Mouse (Mus musculus): ENCODE results near the gene Cdk19. TPM values are rescaled to one million over a fixed set of nuclear protein-coding genes. Genes with fewer than 3 reads are reported as not detected.
A peak's percentile ranks its signal among the peaks of the same experiment; 100 is the strongest.

The Cdk19 gene
- total and polyA plus RNA-seq, 3 experiments, result 2.8 to 8.2 TPM; not detected in 1

DNA sequence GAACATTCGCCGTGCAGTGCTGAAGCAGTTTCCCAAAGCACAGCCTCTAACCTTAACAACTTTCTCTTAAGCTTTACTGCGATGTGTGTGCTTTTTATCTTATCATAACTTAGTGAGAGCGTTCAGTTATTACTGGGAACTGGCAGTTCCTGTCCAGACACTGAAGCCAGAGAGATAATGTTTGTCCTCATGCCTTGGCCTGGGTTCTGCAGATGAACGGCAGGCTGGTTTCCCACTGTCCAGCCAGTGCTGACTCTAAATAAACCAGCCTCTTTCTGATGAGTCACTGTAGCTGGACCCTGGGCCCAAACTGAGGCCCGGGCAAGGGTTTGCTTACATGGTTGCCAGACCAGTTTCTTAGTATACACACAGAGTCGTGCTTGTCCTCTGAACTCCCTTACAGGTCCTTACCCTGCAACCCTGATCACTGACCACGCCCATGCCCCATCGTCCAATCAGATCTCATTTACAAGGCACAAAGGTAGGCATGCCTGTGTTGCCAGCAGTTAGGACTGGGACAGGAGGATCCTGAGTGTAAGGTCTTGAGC is 11.3 kb upstream of the Cdk19 start:
- peak; percentile 90 for DNase-seq (ENCODE audit: low read depth, low spot score)
- peak overlapping the region; percentile 89 for H3K27ac ChIP-seq (ENCODE audit: control insufficient read depth, low read depth, low read length)
- H3K4me1 ChIP-seq (ENCODE audit: control insufficient read depth in 1 of 2, insufficient read depth in 2 of 2, low read length in 2 of 2), result peaks cover 9 to 14% of the 10 kb centered on the region in 2 experiments
- H3K36me3 ChIP-seq (ENCODE audit: control insufficient read depth in 1 of 2, insufficient read depth in 2 of 2, low read length in 2 of 2), result peaks cover 0 to 11% of the 10 kb centered on the region in 2 experiments; a peak in 2 of 4 replicates
- no peaks in the 10 kb centered on the region for H3K9me3 ChIP-seq (replicated peaks; ENCODE audit: insufficient read depth, low read length)
- peak overlapping the region; percentile 40 to 42 for H3K4me3 ChIP-seq (ENCODE audit: control insufficient read depth in 1 of 2, insufficient read depth in 1 of 2, low read depth in 2 of 2, low read length in 2 of 2)
- no peaks in the 10 kb centered on the region for H3K27me3 ChIP-seq (ENCODE audit: control insufficient read depth in 1 of 2, insufficient read depth in 2 of 2, low read length in 2 of 2)
- peak overlapping the region; percentile 40 for H3K9ac ChIP-seq (ENCODE audit: control insufficient read depth, low read depth, low read length, poor library complexity, severe bottlenecking)
- H3K79me2 ChIP-seq (ENCODE audit: control insufficient read depth, insufficient read depth, low read length, poor library complexity), result no peaks in the 10 kb centered on the region
- TF ChIP-seq ZNF384 (IDR thresholded peaks at IDR 0.05; ENCODE audit: low read depth, low read length) (no peak), POLR2AphosphoS2 (IDR thresholded peaks at IDR 0.05; ENCODE audit: low read length) (no peak), JUND (IDR thresholded peaks at IDR 0.05; ENCODE audit: low read depth, low read length) (0 out of 2 replicates have a peak, but pooled peaks have one; percentile 53), MYC (IDR thresholded peaks at IDR 0.05; ENCODE audit: low read depth, low read length) (peak; percentile 53; the same call in 1 of the 2 replicates), SIN3A (IDR thresholded peaks at IDR 0.05; ENCODE audit: low read length) (peak; percentile 82), USF1 (IDR thresholded peaks at IDR 0.05; ENCODE audit: low read depth, low read length) (0 out of 2 replicates have a peak, but pooled peaks have one; percentile 18), RAD21 (IDR thresholded peaks at IDR 0.05; ENCODE audit: low read depth, low read length) (no peak), MEF2A (IDR thresholded peaks at IDR 0.05; ENCODE audit: extremely low read depth, insufficient replicate concordance, low read depth, low read length, poor library complexity, severe bottlenecking) (0 out of 2 replicates have a peak, but pooled peaks have one; percentile 7), E2F4 (IDR thresholded peaks at IDR 0.05; ENCODE audit: borderline replicate concordance, low read depth, low read length) (0 out of 2 replicates have a peak, but pooled peaks have one; percentile 44), ZC3H11A (IDR thresholded peaks at IDR 0.05; ENCODE audit: low read depth, low read length) (no peak), ZKSCAN1 (IDR thresholded peaks at IDR 0.05; ENCODE audit: low read depth, low read length) (no peak), CTCF (IDR thresholded peaks at IDR 0.05 in 2 of 3, conservative IDR thresholded peaks at IDR 0.05 in 1 of 3; ENCODE audit: control insufficient read depth in 1 of 3, insufficient read depth in 1 of 3, low read depth in 2 of 3, low read length in 3 of 3, poor library complexity in 1 of 3, severe bottlenecking in 1 of 3) (no peak), GABPA (IDR thresholded peaks at IDR 0.05; ENCODE audit: low read depth, low read length) (no peak), GATA1 (IDR thresholded peaks at IDR 0.05; ENCODE audit: low read depth, low read length) (peak; percentile 94), BHLHE40 (IDR thresholded peaks at IDR 0.05; ENCODE audit: borderline replicate concordance, low read depth, low read length) (peak; percentile 25; the same call in 1 of the 2 replicates), CHD1 (IDR thresholded peaks at IDR 0.05; ENCODE audit: low read depth, low read length) (no peak), MAFK (IDR thresholded peaks at IDR 0.05; ENCODE audit: borderline replicate concordance, low read depth, low read length) (no peak), UBTF (IDR thresholded peaks at IDR 0.05; ENCODE audit: borderline replicate concordance, insufficient read depth, low read depth, low read length) (no peak), KAT2A (conservative IDR thresholded peaks at IDR 0.05; ENCODE audit: low read depth, low read length) (no peak), CHD2 (IDR thresholded peaks at IDR 0.05; ENCODE audit: low read length) (no peak; the same call in 1 of the 2 replicates), USF2 (IDR thresholded peaks at IDR 0.05; ENCODE audit: borderline replicate concordance in 1 of 2, insufficient read depth in 1 of 2, low read depth in 1 of 2, low read length in 2 of 2) (no peak), TAL1 (IDR thresholded peaks at IDR 0.05; ENCODE audit: low read length) (peak; percentile 66), RCOR1 (IDR thresholded peaks at IDR 0.05; ENCODE audit: low read depth, low read length) (peak; percentile 50; the same call in 1 of the 2 replicates), MAZ (IDR thresholded peaks at IDR 0.05; ENCODE audit: low read depth, low read length) (no peak), SMC3 (IDR thresholded peaks at IDR 0.05; ENCODE audit: low read depth, low read length) (no peak), MAX (IDR thresholded peaks at IDR 0.05; ENCODE audit: low read length) (no peak; the same call in 1 of the 2 replicates), HCFC1 (IDR thresholded peaks at IDR 0.05; ENCODE audit: low read depth, low read length) (peak; percentile 55; the same call in 1 of the 2 replicates), ETS1 (IDR thresholded peaks at IDR 0.05; ENCODE audit: low read depth, low read length) (peak; percentile 87), ZMIZ1 (IDR thresholded peaks at IDR 0.05; ENCODE audit: low read depth, low read length) (peak; percentile 49; the same call in 1 of the 2 replicates), MYB (IDR thresholded peaks at IDR 0.05; ENCODE audit: low read depth, low read length) (peak; percentile 92), TBP (IDR thresholded peaks at IDR 0.05; ENCODE audit: low read depth, low read length) (peak; percentile 81), ELF1 (IDR thresholded peaks at IDR 0.05; ENCODE audit: low read depth, low read length) (no peak), EP300 (IDR thresholded peaks at IDR 0.05; ENCODE audit: low read depth in 1 of 2, low read length in 2 of 2) (peak; percentile 95 to 96), MXI1 (IDR thresholded peaks at IDR 0.05; ENCODE audit: low read depth, low read length) (peak; percentile 39), POLR2AphosphoS5 (IDR thresholded peaks at IDR 0.05; ENCODE audit: borderline replicate concordance, low read depth, low read length) (no peak), POLR2A (IDR thresholded peaks at IDR 0.05; ENCODE audit: control insufficient read depth in 1 of 2, insufficient read depth in 1 of 2, low read depth in 1 of 2, low read length in 2 of 2, poor library complexity in 1 of 2) (peak in 1 of 2 experiments; percentile 62; a peak in 1 of 4 replicates)
